ENCODE assay signal across 23 mouse cellular contexts in the genomic region with DNA sequence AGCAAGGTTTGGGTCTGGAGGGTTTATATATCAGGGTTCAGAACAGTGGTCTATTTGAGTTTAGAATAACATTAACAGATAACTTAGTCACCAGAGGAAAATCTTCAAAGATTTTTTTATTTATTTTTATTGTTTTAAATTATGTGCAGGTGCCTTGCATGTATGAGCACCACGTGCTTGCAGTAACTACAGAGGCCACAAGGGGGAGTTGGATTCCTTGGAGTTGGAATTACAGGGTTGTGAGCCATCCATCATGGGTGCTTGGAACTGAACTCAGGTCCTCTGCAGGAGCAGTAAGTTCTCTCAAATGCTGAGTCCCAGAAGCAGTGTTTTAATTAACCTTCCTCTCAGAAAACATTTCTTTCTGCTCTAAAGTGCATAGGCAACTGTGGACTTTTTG. TPM values are rescaled to one million over a fixed set of nuclear protein-coding genes. Genes with fewer than 3 reads are reported as not detected.
DNase-seq lines count a peak whose midpoint lies in the region; ATAC-seq and TF ChIP-seq lines count a peak whose summit lies in the region.
"Had no signal": no experiment of that assay in that cellular context is flagged by ENCODE, and none has a peak within 500 bp of the region (broad histone marks: within the 10 kb centered on the region; RNA-seq: fewer than 3 reads in every experiment).

No protein-coding gene starts in this region.

- no peak overlapping the region for H3K27ac ChIP-seq in intestine, postnatal 0 days (ENCODE audit: low read depth, low read length)
- no peak overlapping the region for H3K27ac ChIP-seq in intestine, embryonic 15.5 days
- H3K27ac ChIP-seq in lung, embryonic 14.5 days (ENCODE audit: low read depth), result no peak overlapping the region
- H3K27ac ChIP-seq: forebrain, embryonic 13.5 days; hindbrain, embryonic 15.5 days; midbrain, embryonic 15.5 days; neural tube, embryonic 15.5 days; stomach, embryonic 15.5 days had no signal

- H3K9ac ChIP-seq in intestine, postnatal 0 days (ENCODE audit: low read depth, low read length), result no peak overlapping the region
- H3K9ac ChIP-seq in intestine, embryonic 15.5 days, result no peak overlapping the region
- H3K9ac ChIP-seq in lung, embryonic 14.5 days, result no peak overlapping the region
- H3K9ac ChIP-seq: forebrain, embryonic 13.5 days; hindbrain, embryonic 15.5 days; midbrain, embryonic 15.5 days; neural tube, embryonic 15.5 days; stomach, embryonic 15.5 days had no signal

- no peaks in the 10 kb centered on the region for H3K27me3 ChIP-seq in intestine, postnatal 0 days (replicated peaks; ENCODE audit: control insufficient read depth, insufficient read depth, low read length)
- no peaks in the 10 kb centered on the region for H3K27me3 ChIP-seq in intestine, embryonic 15.5 days (replicated peaks)
- H3K27me3 ChIP-seq in lung, embryonic 14.5 days (ENCODE audit: insufficient read depth, low read length), result no peaks in the 10 kb centered on the region
- H3K27me3 ChIP-seq: forebrain, embryonic 13.5 days; hindbrain, embryonic 15.5 days; megakaryocyte, embryonic 14.5 days; midbrain, embryonic 15.5 days; neural tube, embryonic 15.5 days; stomach, embryonic 15.5 days had no signal

- H3K4me1 ChIP-seq in intestine, postnatal 0 days (replicated peaks; ENCODE audit: control insufficient read depth, insufficient read depth, low read length), result no peaks in the 10 kb centered on the region
- H3K4me1 ChIP-seq in intestine, embryonic 15.5 days (replicated peaks), result no peaks in the 10 kb centered on the region
- no peaks in the 10 kb centered on the region for H3K4me1 ChIP-seq in lung, embryonic 14.5 days (ENCODE audit: insufficient read depth)
- H3K4me1 ChIP-seq: forebrain, embryonic 13.5 days; hindbrain, embryonic 15.5 days; megakaryocyte, embryonic 14.5 days; midbrain, embryonic 15.5 days; neural tube, embryonic 15.5 days; stomach, embryonic 15.5 days had no signal

- no peaks in the 10 kb centered on the region for H3K9me3 ChIP-seq in intestine, postnatal 0 days (ENCODE audit: control insufficient read depth)
- no peaks in the 10 kb centered on the region for H3K9me3 ChIP-seq in intestine, embryonic 15.5 days
- H3K9me3 ChIP-seq in lung, embryonic 14.5 days (ENCODE audit: low read depth, low read length), result peaks cover 5% of the 10 kb centered on the region; the same call in 1 of the 2 replicates
- H3K9me3 ChIP-seq: forebrain, embryonic 13.5 days; hindbrain, embryonic 15.5 days; midbrain, embryonic 15.5 days; neural tube, embryonic 15.5 days; stomach, embryonic 15.5 days had no signal

- peak; percentile 29 for TF ChIP-seq CTCF in intestine, postnatal 0 days (IDR thresholded peaks at IDR 0.05; ENCODE audit: low read depth)
- peak; percentile 32; the same call in 1 of the 2 replicates for TF ChIP-seq CTCF in lung, embryonic 14.5 days (IDR thresholded peaks at IDR 0.05; ENCODE audit: low read depth)

- no peak overlapping the region for H3K4me2 ChIP-seq in intestine, postnatal 0 days (replicated peaks; ENCODE audit: low read depth)
- no peak overlapping the region for H3K4me2 ChIP-seq in intestine, embryonic 15.5 days (replicated peaks)
- no peak overlapping the region for H3K4me2 ChIP-seq in lung, embryonic 14.5 days
- H3K4me2 ChIP-seq: forebrain, embryonic 13.5 days; heart, embryonic 11.5 days; hindbrain, embryonic 15.5 days; midbrain, embryonic 15.5 days; neural tube, embryonic 15.5 days; stomach, embryonic 15.5 days had no signal

- no peak overlapping the region for H3K4me3 ChIP-seq in intestine, postnatal 0 days (ENCODE audit: low read depth, low read length)
- no peak overlapping the region for H3K4me3 ChIP-seq in intestine, embryonic 15.5 days (replicated peaks)
- H3K4me3 ChIP-seq in lung, embryonic 14.5 days (ENCODE audit: low read depth, low read length), result no peak overlapping the region
- H3K4me3 ChIP-seq: forebrain, embryonic 13.5 days; hindbrain, embryonic 15.5 days; megakaryocyte, embryonic 14.5 days; midbrain, embryonic 15.5 days; neural tube, embryonic 15.5 days; stomach, embryonic 15.5 days had no signal

- no peak for DNase-seq in lung, embryonic 14.5 days
- no peak for DNase-seq in lung, postnatal 36 days
- peak; percentile 8 for DNase-seq in NIH3T3 (ENCODE audit: low read depth)
- DNase-seq in induced T-regulatory cell, adult 2 months (ENCODE audit: low read depth), result peak; percentile 3
- DNase-seq in adrenal gland, postnatal 10 days, result no peak
- DNase-seq in adrenal gland, adult 18-20 months (ENCODE audit: low spot score in 2 of 2), result no peak
- DNase-seq: adrenal gland, postnatal 14 days; cerebellum, adult 18-20 months; gastrocnemius, postnatal 36 days; heart, postnatal 4 days; kidney, adult 11 months; kidney, postnatal 25 days; lung, postnatal 14 days; right cerebral cortex, postnatal 14 days had no signal

- no peak for ATAC-seq in intestine, postnatal 0 days
- ATAC-seq in intestine, embryonic 15.5 days, result no peak
- ATAC-seq in lung, embryonic 14.5 days (ENCODE audit: insufficient read depth), result no peak
- ATAC-seq: forebrain, embryonic 13.5 days; midbrain, embryonic 15.5 days had no signal

- 91% methylated on average over 1 of the region's 1 CpGs for WGBS in intestine, postnatal 0 days
- WGBS in intestine, embryonic 15.5 days, result 70% methylated on average over 1 of the region's 1 CpGs
- WGBS in lung, embryonic 14.5 days, result 83% methylated on average over 1 of the region's 1 CpGs

- H3K36me3 ChIP-seq in intestine, postnatal 0 days (ENCODE audit: control insufficient read depth, insufficient read depth), result no peaks in the 10 kb centered on the region
- H3K36me3 ChIP-seq in intestine, embryonic 15.5 days, result no peaks in the 10 kb centered on the region
- H3K36me3 ChIP-seq in lung, embryonic 14.5 days (ENCODE audit: insufficient read depth), result no peaks in the 10 kb centered on the region
- H3K36me3 ChIP-seq: hindbrain, embryonic 15.5 days; midbrain, embryonic 15.5 days; neural tube, embryonic 15.5 days; stomach, embryonic 15.5 days had no signal

RNA-seq across cellular contexts. Expression of gene Prox1, which starts 54.5 kb away (rescaled TPM):
- polyA plus RNA-seq in intestine, postnatal 0 days (2015; fragmentation: Nextera tagmentation; extraction: Ambion mirVana), result 1.4 and 1.5 TPM in 2 replicates
- polyA plus RNA-seq in intestine, embryonic 15.5 days (2015; fragmentation: Nextera tagmentation; extraction: Ambion mirVana), result 2.6 and 2.8 TPM in 2 replicates
- 2.0 and 2.4 TPM in 2 replicates for polyA plus RNA-seq in lung, embryonic 14.5 days (2014; fragmentation: Nextera tagmentation; extraction: Ambion mirVana)
- 10 to 100 TPM; 25.6 to 31.7 TPM for total RNA-seq in adrenal gland, postnatal 10 days (2021)
- total RNA-seq in adrenal gland, adult 18-20 months (2021), result 10 to 100 TPM; 16.2 to 28.2 TPM

Comparison
In these comparisons a context has a peak if more than half of its experiments do, and no peak if none do; other contexts are left out.
1. DNase-seq: peak in NIH3T3 (single experiment) and induced T-regulatory cell, adult 2 months (single experiment); none in lung, embryonic 14.5 days (single experiment), lung, postnatal 36 days (single experiment), adrenal gland, postnatal 10 days (single experiment) and adrenal gland, adult 18-20 months (0 of 2).